Comparison of ENCODE assay signal across 14 mouse cellular contexts in genomic region chr2:13492927-13493326, GRCm38 (mm10). TPM values are rescaled to one million over a fixed set of nuclear protein-coding genes. Genes with fewer than 3 reads are reported as not detected.
"Had no signal": no experiment of that assay in that cellular context is flagged by ENCODE, and none has a peak within 500 bp of the region (broad histone marks: within the 10 kb centered on the region; RNA-seq: fewer than 3 reads in every experiment).

No protein-coding gene starts in this region.

- DNase-seq: kidney, postnatal 14 days; lung, adult 2 months; lung, postnatal 36 days; right cerebral cortex, adult 18-20 months; right cerebral cortex, postnatal 25 days; thymus, postnatal 4 days had no signal

- H3K4me3 ChIP-seq: kidney, embryonic 15.5 days; left cerebral cortex, adult 2 months; limb, embryonic 10.5 days; liver, embryonic 15.5 days; midbrain, embryonic 13.5 days; neural tube, embryonic 15.5 days had no signal

- H3K36me3 ChIP-seq: kidney, embryonic 15.5 days; limb, embryonic 10.5 days; liver, embryonic 15.5 days; midbrain, embryonic 13.5 days; neural tube, embryonic 15.5 days had no signal

- H3K4me1 ChIP-seq: liver, embryonic 15.5 days; neural tube, embryonic 15.5 days had no signal

- H3K27me3 ChIP-seq: kidney, embryonic 15.5 days; liver, embryonic 15.5 days; midbrain, embryonic 13.5 days; neural tube, embryonic 15.5 days had no signal

- ATAC-seq: lung, postnatal 0 days; midbrain, embryonic 13.5 days had no signal

- H3K27ac ChIP-seq: left cerebral cortex, adult 2 months; limb, embryonic 10.5 days; liver, embryonic 15.5 days; midbrain, embryonic 13.5 days; neural tube, embryonic 15.5 days had no signal

- H3K9me3 ChIP-seq: kidney, embryonic 15.5 days; limb, embryonic 10.5 days; liver, embryonic 15.5 days; midbrain, embryonic 13.5 days; neural tube, embryonic 15.5 days had no signal

RNA-seq across cellular contexts. Expression of gene Cubn, which starts 1.3 kb away (rescaled TPM):
- polyA plus RNA-seq: thymus, postnatal 0 days had no signal
